Mouse (Mus musculus): Measurements from ENCODE around the gene Sipa1. TPM values are rescaled to one million over a fixed set of nuclear protein-coding genes. Genes with fewer than 3 reads are reported as not detected.

Sipa1 gene
- polyA plus RNA-seq, 1 experiment from 2014 or later: 26.2 TPM

DNA sequence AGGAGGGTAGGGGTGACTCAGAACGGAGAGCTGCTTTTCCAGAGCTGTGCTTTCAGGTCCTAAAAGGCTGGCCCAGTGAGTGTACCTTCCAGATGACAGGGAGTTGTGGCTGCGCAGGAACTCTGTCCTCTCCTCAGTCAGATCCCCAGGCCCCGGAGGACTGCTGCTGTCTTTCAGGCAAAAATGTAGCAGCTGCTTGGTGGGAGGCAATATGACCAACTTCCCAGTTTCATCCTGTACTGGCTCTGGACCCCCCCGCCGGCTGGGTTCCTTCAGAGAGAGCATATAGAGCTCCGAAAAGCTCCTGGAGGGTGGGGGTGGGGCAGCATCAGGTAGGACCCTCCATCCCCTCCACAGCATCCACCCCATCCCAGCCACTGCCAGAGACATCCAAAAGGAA, 10.9 kb downstream of the Sipa1 start:
- H3K4me2 ChIP-seq (ENCODE audit: low read length): no peak overlapping the region
- ATAC-seq (replicated peaks; ENCODE audit: low FRiP score, low read depth) (no peak), DNase-seq (ENCODE audit: low spot score) (no peak)
- no peak overlapping the region for H3K27ac ChIP-seq
- no peaks in the 10 kb centered on the region for H3K27me3 ChIP-seq (ENCODE audit: insufficient read depth, low read length)
- H3K36me3 ChIP-seq (ENCODE audit: insufficient read depth, low read length): peaks cover 21% of the 10 kb centered on the region
- H3K4me3 ChIP-seq (replicated peaks; ENCODE audit: low read depth, low read length): no peak overlapping the region
- H3K4me1 ChIP-seq (replicated peaks; ENCODE audit: insufficient read depth, low read length): peaks cover 23% of the 10 kb centered on the region
- H3K9ac ChIP-seq (ENCODE audit: low read depth, low read length): no peak overlapping the region
- no peak for TF ChIP-seq CTCF (IDR thresholded peaks at IDR 0.05; ENCODE audit: low read depth)
- 87% methylated on average over 6 of the region's 6 CpGs for WGBS
- no peaks in the 10 kb centered on the region for H3K9me3 ChIP-seq (replicated peaks; ENCODE audit: low read length)

DNA sequence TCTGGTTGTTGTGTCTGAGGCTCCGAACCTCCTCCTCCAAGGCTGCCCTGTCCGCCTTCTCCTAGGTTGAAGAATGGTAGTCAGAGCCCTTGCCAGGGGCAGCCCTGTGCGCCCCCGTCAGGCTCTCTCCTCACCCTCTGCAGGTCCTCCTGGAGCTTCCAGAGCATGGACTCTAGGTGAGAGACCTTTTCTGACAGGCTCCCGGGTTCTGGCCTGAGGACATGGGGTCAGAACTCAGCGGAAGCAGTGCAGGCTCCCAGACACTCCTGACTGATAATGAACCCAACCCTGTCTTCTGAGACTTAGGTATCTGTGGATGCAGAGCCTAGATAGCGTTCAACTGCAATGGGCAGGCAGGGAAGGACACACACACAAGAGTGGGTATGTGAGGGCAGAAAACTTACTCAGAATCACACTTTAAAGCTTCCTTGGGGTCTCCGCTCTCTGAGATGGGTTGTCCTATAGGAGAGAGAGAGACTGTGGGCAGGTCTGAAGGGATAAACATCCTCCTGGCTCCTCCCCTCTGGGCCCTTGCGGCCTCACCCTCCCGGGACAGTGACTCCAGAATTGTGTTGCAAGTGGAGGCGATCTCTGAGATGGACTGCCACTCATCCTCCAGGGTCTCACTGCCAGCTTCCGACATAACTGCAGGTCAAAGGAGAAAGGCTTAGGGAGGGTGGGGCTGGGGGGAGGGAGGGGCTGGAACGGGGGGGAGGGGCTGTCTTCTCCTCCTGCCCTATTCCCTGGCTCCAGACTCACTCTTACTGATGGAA, 11.8 kb downstream of the Sipa1 start:
- peaks cover 23% of the 10 kb centered on the region for H3K4me1 ChIP-seq (replicated peaks; ENCODE audit: insufficient read depth, low read length)
- H3K4me3 ChIP-seq (replicated peaks; ENCODE audit: low read depth, low read length): no peak overlapping the region
- 66% methylated on average over 13 of the region's 13 CpGs for WGBS
- TF ChIP-seq CTCF (IDR thresholded peaks at IDR 0.05; ENCODE audit: low read depth): no peak
- no peaks in the 10 kb centered on the region for H3K9me3 ChIP-seq (replicated peaks; ENCODE audit: low read length)
- H3K27ac ChIP-seq: no peak overlapping the region
- no peak for DNase-seq (ENCODE audit: low spot score)
- no peak for ATAC-seq (replicated peaks; ENCODE audit: low FRiP score, low read depth)
- peaks cover 30% of the 10 kb centered on the region for H3K36me3 ChIP-seq (ENCODE audit: insufficient read depth, low read length)
- no peak overlapping the region for H3K9ac ChIP-seq (ENCODE audit: low read depth, low read length)
- H3K4me2 ChIP-seq (ENCODE audit: low read length): no peak overlapping the region
- H3K27me3 ChIP-seq (ENCODE audit: insufficient read depth, low read length): no peaks in the 10 kb centered on the region

DNA sequence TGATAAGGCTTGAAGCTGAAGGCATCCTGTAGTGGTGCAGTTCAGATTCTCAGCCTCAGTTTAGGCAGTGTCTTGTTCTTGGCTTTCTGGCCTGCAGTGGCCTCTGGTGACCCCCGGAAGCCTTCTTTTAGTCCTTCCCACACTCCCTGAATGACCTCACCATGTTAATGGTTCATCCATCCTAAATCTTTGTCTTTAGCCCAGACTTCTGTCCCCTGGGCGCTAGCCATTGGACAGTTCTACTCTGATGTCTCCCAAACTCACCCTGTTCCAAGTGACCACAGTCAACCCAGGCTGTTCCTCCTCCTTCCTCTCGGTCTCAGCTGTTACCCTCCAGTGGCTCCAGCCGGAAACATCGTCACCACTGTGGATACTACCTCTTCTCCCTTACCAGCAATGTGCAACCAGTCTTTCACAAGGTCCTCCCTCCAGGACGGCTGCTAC, 14.2 kb downstream of the Sipa1 start:
- DNase-seq (ENCODE audit: low spot score) (peak; percentile 49), ATAC-seq (replicated peaks; ENCODE audit: low FRiP score, low read depth) (peak; percentile 37)
- H3K27me3 ChIP-seq (ENCODE audit: insufficient read depth, low read length): no peaks in the 10 kb centered on the region
- no peak for TF ChIP-seq CTCF (IDR thresholded peaks at IDR 0.05; ENCODE audit: low read depth)
- peaks cover 18% of the 10 kb centered on the region for H3K4me1 ChIP-seq (replicated peaks; ENCODE audit: insufficient read depth, low read length)
- H3K27ac ChIP-seq: peak overlapping the region; percentile 90
- H3K36me3 ChIP-seq (ENCODE audit: insufficient read depth, low read length): peaks cover 47% of the 10 kb centered on the region
- H3K4me2 ChIP-seq (ENCODE audit: low read length): peak overlapping the region; percentile 51
- H3K9ac ChIP-seq (ENCODE audit: low read depth, low read length): 0 out of 2 replicates have a peak overlapping the region, but pooled peaks have one; percentile 1
- no peaks in the 10 kb centered on the region for H3K9me3 ChIP-seq (replicated peaks; ENCODE audit: low read length)
- WGBS: 37% methylated on average over 6 of the region's 6 CpGs
- peak overlapping the region; percentile 6; the same call in 1 of the 2 replicates for H3K4me3 ChIP-seq (replicated peaks; ENCODE audit: low read depth, low read length)

DNA sequence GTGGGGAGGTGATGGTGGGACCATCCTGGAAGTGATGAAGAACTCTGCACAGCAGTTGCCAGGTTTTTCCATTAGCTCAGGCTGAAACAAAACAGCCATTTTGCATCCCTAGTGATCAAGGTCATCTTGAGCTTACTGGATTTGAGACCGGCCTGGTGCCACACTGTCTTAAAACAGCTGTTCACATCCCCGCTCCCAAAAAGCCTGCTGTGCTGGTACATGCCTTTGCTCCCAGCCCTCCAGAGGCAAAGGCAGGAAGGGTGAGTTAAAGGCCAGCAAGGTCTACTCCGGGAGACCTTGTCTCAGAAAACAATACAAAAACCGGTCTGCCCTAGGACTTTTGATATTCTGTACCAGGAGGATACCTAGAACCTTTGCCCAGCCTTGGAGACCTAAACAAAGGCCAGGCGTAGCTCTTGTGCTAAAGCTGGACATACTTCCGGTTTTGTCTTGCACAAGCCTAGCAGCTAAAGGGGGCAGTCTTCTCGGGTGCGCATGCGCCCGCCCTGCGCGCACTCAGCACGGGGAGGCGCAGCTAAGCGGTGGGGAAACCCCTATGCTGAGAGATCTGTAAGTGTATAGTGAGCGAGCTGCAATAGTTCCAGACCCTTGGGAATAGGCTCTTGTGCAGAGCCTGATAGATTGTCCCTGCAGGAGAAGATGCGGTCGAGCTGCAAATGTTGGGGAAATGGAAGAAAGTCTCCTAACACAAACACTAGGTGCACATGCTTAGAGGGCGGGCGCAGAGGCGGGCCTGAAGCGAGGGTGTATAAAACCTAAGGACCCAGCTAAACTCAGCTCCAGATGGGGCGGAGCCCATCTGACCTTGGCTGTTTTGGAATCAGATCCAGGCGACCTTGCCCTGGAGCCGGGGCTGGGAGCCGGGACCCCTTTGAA, 14.9 kb downstream of the Sipa1 start:
- H3K36me3 ChIP-seq (ENCODE audit: insufficient read depth, low read length): peaks cover 53% of the 10 kb centered on the region
- no peaks in the 10 kb centered on the region for H3K9me3 ChIP-seq (replicated peaks; ENCODE audit: low read length)
- no peaks in the 10 kb centered on the region for H3K27me3 ChIP-seq (ENCODE audit: insufficient read depth, low read length)
- DNase-seq (ENCODE audit: low spot score): peak; percentile 91
- H3K4me1 ChIP-seq (replicated peaks; ENCODE audit: insufficient read depth, low read length): peaks cover 13% of the 10 kb centered on the region
- H3K9ac ChIP-seq (ENCODE audit: low read depth, low read length): 0 out of 2 replicates have a peak overlapping the region, but pooled peaks have one; percentile 5
- 10% methylated on average over 26 of the region's 26 CpGs for WGBS
- peak; percentile 80 for ATAC-seq (replicated peaks; ENCODE audit: low FRiP score, low read depth)
- H3K4me2 ChIP-seq (ENCODE audit: low read length): peak overlapping the region; percentile 51
- TF ChIP-seq CTCF (IDR thresholded peaks at IDR 0.05; ENCODE audit: low read depth): peak; percentile 50
- H3K27ac ChIP-seq: peak overlapping the region; percentile 90
- H3K4me3 ChIP-seq (replicated peaks; ENCODE audit: low read depth, low read length): peak overlapping the region; percentile 6; the same call in 1 of the 2 replicates

DNA sequence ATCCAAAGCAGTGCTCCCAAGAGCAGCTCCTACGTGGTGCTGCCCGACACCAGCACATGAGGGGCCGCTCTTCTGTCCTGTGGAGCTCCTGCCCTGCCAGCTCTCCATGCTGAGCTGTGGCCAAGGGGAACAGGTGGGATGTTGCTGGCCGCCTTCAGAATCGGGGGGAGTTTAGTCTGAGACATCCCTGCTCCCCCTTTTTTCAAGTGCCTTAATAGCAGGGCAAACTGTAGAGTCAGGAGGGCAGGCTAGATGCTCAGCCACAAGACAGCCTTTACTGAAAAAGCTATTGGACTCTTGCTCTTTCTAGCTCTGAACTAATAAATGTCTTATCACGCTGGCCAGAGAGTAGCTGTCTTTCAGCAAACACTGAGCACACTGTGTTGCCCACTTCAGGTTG, 15.7 kb downstream of the Sipa1 start:
- 97% methylated on average over 6 of the region's 6 CpGs for WGBS
- ATAC-seq (replicated peaks; ENCODE audit: low FRiP score, low read depth) (no peak), DNase-seq (ENCODE audit: low spot score) (no peak)
- Histone ChIP-seq H3K4me1 (replicated peaks; ENCODE audit: insufficient read depth, low read length) (peaks cover 13% of the 10 kb centered on the region), H3K36me3 (ENCODE audit: insufficient read depth, low read length) (peaks cover 59% of the 10 kb centered on the region), H3K4me3 (replicated peaks; ENCODE audit: low read depth, low read length) (no peak overlapping the region), H3K27me3 (ENCODE audit: insufficient read depth, low read length) (no peaks in the 10 kb centered on the region), H3K9me3 (replicated peaks; ENCODE audit: low read length) (no peaks in the 10 kb centered on the region), H3K9ac (ENCODE audit: low read depth, low read length) (no peak overlapping the region), H3K27ac (peak overlapping the region; percentile 90), H3K4me2 (ENCODE audit: low read length) (no peak overlapping the region)
- TF ChIP-seq CTCF (IDR thresholded peaks at IDR 0.05; ENCODE audit: low read depth): no peak

DNA sequence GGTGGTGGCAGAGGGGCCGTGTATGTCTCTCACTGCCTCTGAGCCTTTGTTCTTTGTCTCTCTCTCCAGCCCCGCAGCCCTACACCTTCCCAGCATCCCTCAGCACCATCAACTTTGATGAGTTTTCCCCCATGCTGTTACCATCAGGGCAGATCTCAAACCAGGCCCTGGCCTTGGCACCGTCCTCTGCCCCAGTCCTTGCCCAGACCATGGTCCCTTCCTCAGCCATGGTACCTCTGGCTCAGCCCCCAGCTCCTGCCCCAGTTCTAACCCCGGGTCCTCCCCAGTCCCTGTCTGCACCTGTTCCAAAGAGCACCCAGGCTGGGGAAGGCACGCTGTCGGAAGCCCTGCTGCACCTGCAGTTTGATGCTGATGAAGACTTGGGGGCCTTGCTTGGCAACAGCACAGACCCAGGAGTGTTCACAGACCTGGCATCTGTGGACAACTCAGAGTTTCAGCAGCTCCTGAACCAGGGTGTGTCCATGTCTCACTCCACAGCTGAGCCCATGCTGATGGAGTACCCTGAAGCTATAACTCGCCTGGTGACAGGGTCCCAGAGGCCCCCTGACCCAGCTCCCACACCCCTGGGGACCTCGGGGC, 16.7 kb downstream of the Sipa1 start:
- Histone ChIP-seq H3K27ac (no peak overlapping the region), H3K36me3 (ENCODE audit: insufficient read depth, low read length) (peaks cover 69% of the 10 kb centered on the region), H3K4me1 (replicated peaks; ENCODE audit: insufficient read depth, low read length) (peaks cover 13% of the 10 kb centered on the region), H3K27me3 (ENCODE audit: insufficient read depth, low read length) (no peaks in the 10 kb centered on the region), H3K9ac (ENCODE audit: low read depth, low read length) (no peak overlapping the region), H3K4me3 (replicated peaks; ENCODE audit: low read depth, low read length) (no peak overlapping the region), H3K4me2 (ENCODE audit: low read length) (no peak overlapping the region), H3K9me3 (replicated peaks; ENCODE audit: low read length) (no peaks in the 10 kb centered on the region)
- DNase-seq (ENCODE audit: low spot score) (no peak), ATAC-seq (replicated peaks; ENCODE audit: low FRiP score, low read depth) (no peak)
- 90% methylated on average over 8 of the region's 8 CpGs for WGBS
- TF ChIP-seq CTCF (IDR thresholded peaks at IDR 0.05; ENCODE audit: low read depth): no peak
